ENCODE assay signal across 26 mouse cellular contexts in genomic region chr4:117652727-117653126, GRCm38 (mm10). TPM values are rescaled to one million over a fixed set of nuclear protein-coding genes. Genes with fewer than 3 reads are reported as not detected.
DNase-seq lines count a peak whose midpoint lies in the region; ATAC-seq and TF ChIP-seq lines count a peak whose summit lies in the region.
"Had no signal": no experiment of that assay in that cellular context is flagged by ENCODE, and none has a peak within 500 bp of the region (broad histone marks: within the 10 kb centered on the region; RNA-seq: fewer than 3 reads in every experiment).

No protein-coding gene starts in this region.

- H3K79me2 ChIP-seq in heart, adult 2 months (replicated peaks; ENCODE audit: control insufficient read depth, insufficient read depth, low read length), result no peaks in the 10 kb centered on the region

- no peak overlapping the region for H3K4me2 ChIP-seq in forebrain, embryonic 16.5 days (ENCODE audit: low read length)
- no peak overlapping the region for H3K4me2 ChIP-seq in midbrain, embryonic 12.5 days (replicated peaks)
- H3K4me2 ChIP-seq in midbrain, embryonic 14.5 days (ENCODE audit: low read length), result no peak overlapping the region
- peak overlapping the region; percentile 27; the same call in 1 of the 2 replicates for H3K4me2 ChIP-seq in liver, embryonic 12.5 days
- H3K4me2 ChIP-seq: forebrain, embryonic 15.5 days; limb, embryonic 15.5 days; neural tube, embryonic 15.5 days; stomach, embryonic 15.5 days had no signal

- H3K4me1 ChIP-seq in forebrain, embryonic 10.5 days, result peaks cover 97% of the 10 kb centered on the region
- peaks cover 47% of the 10 kb centered on the region for H3K4me1 ChIP-seq in forebrain, embryonic 16.5 days (replicated peaks; ENCODE audit: control insufficient read depth, insufficient read depth, low read length)
- H3K4me1 ChIP-seq in midbrain, embryonic 12.5 days, result peaks cover 84% of the 10 kb centered on the region
- H3K4me1 ChIP-seq in midbrain, embryonic 14.5 days (ENCODE audit: control insufficient read depth, insufficient read depth, low read length), result peaks cover 56% of the 10 kb centered on the region
- peaks cover 24% of the 10 kb centered on the region for H3K4me1 ChIP-seq in liver, embryonic 12.5 days
- H3K4me1 ChIP-seq in heart, adult 2 months (ENCODE audit: control insufficient read depth, insufficient read depth, low read length), result no peaks in the 10 kb centered on the region

- no peak overlapping the region for H3K9ac ChIP-seq in forebrain, embryonic 16.5 days (replicated peaks; ENCODE audit: low read depth, low read length)
- H3K9ac ChIP-seq in midbrain, embryonic 12.5 days (replicated peaks), result no peak overlapping the region
- no peak overlapping the region for H3K9ac ChIP-seq in midbrain, embryonic 14.5 days (replicated peaks; ENCODE audit: low read length)
- H3K9ac ChIP-seq in liver, embryonic 12.5 days, result no peak overlapping the region
- no peak overlapping the region for H3K9ac ChIP-seq in heart, adult 2 months (ENCODE audit: low read depth, low read length)
- H3K9ac ChIP-seq: forebrain, embryonic 15.5 days; limb, embryonic 15.5 days; neural tube, embryonic 15.5 days; stomach, embryonic 15.5 days had no signal

- TF ChIP-seq EP300 in heart, adult 2 months (IDR thresholded peaks at IDR 0.05; ENCODE audit: insufficient read depth, low read depth, low read length), result no peak

- intact Hi-C loops in left cerebral cortex, postnatal 25 days (cut with DNase I), result no loop called here
- intact Hi-C loops in heart, adult 2 months (cut with DNase I), result no loop called here

- no peak for TF ChIP-seq POLR2A in heart, adult 2 months (IDR thresholded peaks at IDR 0.05; ENCODE audit: insufficient read depth, low read depth, low read length)

- no peak for DNase-seq in forebrain, embryonic 10.5 days (ENCODE audit: extremely low spot score, low spot score)
- no peak for DNase-seq in midbrain, embryonic 14.5 days
- DNase-seq in splenic B cell, adult 2 months (ENCODE audit: low read depth, low spot score), result peak; percentile 6
- DNase-seq in left cerebral cortex, postnatal 25 days (ENCODE audit: low spot score in 2 of 2), result no peak
- no peak for DNase-seq in heart, adult 2 months
- DNase-seq: adrenal gland, postnatal 36 days; cerebellum, adult 8-10 months; gastrocnemius, postnatal 36 days; kidney, postnatal 4 days; layer of hippocampus, adult 9-11 months; right cerebral cortex, postnatal 14 days; spleen, adult 18-20 months; thymus, adult 18-20 months; thymus, postnatal 4 days had no signal

- peaks cover 8% of the 10 kb centered on the region for H3K36me3 ChIP-seq in forebrain, embryonic 10.5 days (replicated peaks)
- no peaks in the 10 kb centered on the region for H3K36me3 ChIP-seq in forebrain, embryonic 16.5 days (ENCODE audit: control insufficient read depth, insufficient read depth)
- H3K36me3 ChIP-seq in midbrain, embryonic 12.5 days, result no peaks in the 10 kb centered on the region
- no peaks in the 10 kb centered on the region for H3K36me3 ChIP-seq in midbrain, embryonic 14.5 days (ENCODE audit: control insufficient read depth, insufficient read depth, low read length)
- peaks cover 22% of the 10 kb centered on the region for H3K36me3 ChIP-seq in liver, embryonic 12.5 days
- H3K36me3 ChIP-seq in splenic B cell, adult 2 months (ENCODE audit: control insufficient read depth, insufficient read depth, low read length, poor library complexity, severe bottlenecking), result no peaks in the 10 kb centered on the region; the same call in 1 of the 2 replicates
- H3K36me3 ChIP-seq in heart, adult 2 months (ENCODE audit: control insufficient read depth, insufficient read depth, low read length), result no peaks in the 10 kb centered on the region
- H3K36me3 ChIP-seq: forebrain, embryonic 15.5 days; stomach, embryonic 15.5 days had no signal

- no peaks in the 10 kb centered on the region for H3K9me3 ChIP-seq in forebrain, embryonic 10.5 days
- H3K9me3 ChIP-seq in forebrain, embryonic 16.5 days (ENCODE audit: control insufficient read depth, low read length), result no peaks in the 10 kb centered on the region
- no peaks in the 10 kb centered on the region for H3K9me3 ChIP-seq in midbrain, embryonic 12.5 days
- no peaks in the 10 kb centered on the region for H3K9me3 ChIP-seq in midbrain, embryonic 14.5 days (ENCODE audit: control insufficient read depth, low read length)
- H3K9me3 ChIP-seq in liver, embryonic 12.5 days (replicated peaks), result no peaks in the 10 kb centered on the region
- H3K9me3 ChIP-seq: forebrain, embryonic 15.5 days; G1E; limb, embryonic 15.5 days; megakaryocyte, embryonic 14.5 days; neural tube, embryonic 15.5 days; stomach, embryonic 15.5 days had no signal

- peaks cover 22% of the 10 kb centered on the region for H3K27me3 ChIP-seq in forebrain, embryonic 10.5 days (ENCODE audit: poor library complexity, severe bottlenecking)
- H3K27me3 ChIP-seq in forebrain, embryonic 16.5 days (replicated peaks; ENCODE audit: control insufficient read depth, insufficient read depth, low read length), result no peaks in the 10 kb centered on the region
- H3K27me3 ChIP-seq in midbrain, embryonic 12.5 days, result peaks cover 11% of the 10 kb centered on the region
- H3K27me3 ChIP-seq in midbrain, embryonic 14.5 days (ENCODE audit: control insufficient read depth, insufficient read depth, low read length), result no peaks in the 10 kb centered on the region
- no peaks in the 10 kb centered on the region for H3K27me3 ChIP-seq in liver, embryonic 12.5 days (replicated peaks)
- H3K27me3 ChIP-seq in splenic B cell, adult 2 months (ENCODE audit: control insufficient read depth, insufficient read depth, low read length, poor library complexity, severe bottlenecking), result no peaks in the 10 kb centered on the region
- no peaks in the 10 kb centered on the region for H3K27me3 ChIP-seq in heart, adult 2 months (ENCODE audit: control insufficient read depth, insufficient read depth, low read length)
- H3K27me3 ChIP-seq: forebrain, embryonic 15.5 days; limb, embryonic 15.5 days; megakaryocyte, embryonic 14.5 days; neural tube, embryonic 15.5 days; stomach, embryonic 15.5 days had no signal

- ATAC-seq in forebrain, embryonic 16.5 days, result no peak
- no peak for ATAC-seq in midbrain, embryonic 12.5 days (ENCODE audit: low FRiP score, low read depth)
- no peak for ATAC-seq in midbrain, embryonic 14.5 days (ENCODE audit: low FRiP score, low TSS enrichment)
- peak; percentile 71; the same call in 1 of the 2 replicates for ATAC-seq in liver, embryonic 12.5 days
- ATAC-seq: CD4-positive, CD25-positive, alpha-beta regulatory T cell, adult 4 months; lung, postnatal 0 days had no signal

- WGBS in forebrain, embryonic 10.5 days, result 48% methylated on average over 5 of the region's 5 CpGs
- 54% methylated on average over 5 of the region's 5 CpGs for WGBS in forebrain, embryonic 16.5 days
- WGBS in midbrain, embryonic 12.5 days, result 40% methylated on average over 5 of the region's 5 CpGs
- WGBS in midbrain, embryonic 14.5 days, result 34% methylated on average over 5 of the region's 5 CpGs
- 44% methylated on average over 5 of the region's 5 CpGs for WGBS in liver, embryonic 12.5 days (ENCODE audit: insufficient replicate concordance)
- WGBS in heart, adult 2 months, result 79% methylated on average over 5 of the region's 5 CpGs

- 0 out of 2 replicates have a peak overlapping the region, but pooled peaks have one; percentile 66 for H3K27ac ChIP-seq in forebrain, embryonic 10.5 days
- H3K27ac ChIP-seq in forebrain, embryonic 16.5 days (ENCODE audit: low read length), result no peak overlapping the region
- peak overlapping the region; percentile 39; the same call in 1 of the 2 replicates for H3K27ac ChIP-seq in midbrain, embryonic 12.5 days (replicated peaks)
- no peak overlapping the region for H3K27ac ChIP-seq in midbrain, embryonic 14.5 days (replicated peaks; ENCODE audit: low read depth, low read length)
- H3K27ac ChIP-seq in liver, embryonic 12.5 days, result 0 out of 2 replicates have a peak overlapping the region, but pooled peaks have one; percentile 18
- H3K27ac ChIP-seq in heart, adult 2 months, result no peak overlapping the region
- H3K27ac ChIP-seq: limb, embryonic 15.5 days; neural tube, embryonic 15.5 days; stomach, embryonic 15.5 days had no signal

- TF ChIP-seq CTCF in heart, adult 2 months (IDR thresholded peaks at IDR 0.05), result no peak

- no peak overlapping the region for H3K4me3 ChIP-seq in forebrain, embryonic 10.5 days
- H3K4me3 ChIP-seq in forebrain, embryonic 16.5 days (replicated peaks; ENCODE audit: low read length), result no peak overlapping the region
- no peak overlapping the region for H3K4me3 ChIP-seq in midbrain, embryonic 12.5 days
- H3K4me3 ChIP-seq in midbrain, embryonic 14.5 days (replicated peaks; ENCODE audit: low read depth, low read length), result no peak overlapping the region
- H3K4me3 ChIP-seq in liver, embryonic 12.5 days, result no peak overlapping the region
- no peak overlapping the region for H3K4me3 ChIP-seq in heart, adult 2 months
- H3K4me3 ChIP-seq: erythroblast, embryonic 14.5 days; forebrain, embryonic 15.5 days; limb, embryonic 15.5 days; megakaryocyte, embryonic 14.5 days; neural tube, embryonic 15.5 days; stomach, embryonic 15.5 days had no signal

RNA-seq across cellular contexts. Expression of gene Dmap1, which starts 29.3 kb away (rescaled TPM):
- 72.3 and 76.1 TPM in 2 replicates for polyA plus RNA-seq in forebrain, embryonic 10.5 days (2016; fragmentation: Nextera tagmentation; extraction: Ambion mirVana)
- polyA plus RNA-seq in forebrain, embryonic 16.5 days (2015; fragmentation: Nextera tagmentation; extraction: Ambion mirVana), result 80.1 and 80.4 TPM in 2 replicates
- 67.5 and 72.1 TPM in 2 replicates for polyA plus RNA-seq in midbrain, embryonic 12.5 days (2016; fragmentation: Nextera tagmentation; extraction: Ambion mirVana)
- 86.6 and 91.5 TPM in 2 replicates for polyA plus RNA-seq in midbrain, embryonic 14.5 days (2014; fragmentation: Nextera tagmentation; extraction: Ambion mirVana)
- polyA plus RNA-seq in liver, embryonic 12.5 days (2016; fragmentation: Nextera tagmentation; extraction: Ambion mirVana), result 30.4 and 31.1 TPM in 2 replicates
- total RNA-seq in left cerebral cortex, postnatal 25 days (2021), result 10 to 100 TPM; 33.1 to 35.2 TPM
- 10 to 100 TPM; 17.9 to 19.4 TPM for total RNA-seq in heart, adult 2 months (2021)
- 14.1 and 18.5 TPM in 2 replicates for polyA plus RNA-seq in heart, adult 2 months (2012; rRNA removed)

Comparison
In these comparisons a context has a peak if more than half of its experiments do, and no peak if none do; other contexts are left out.
1. H3K27ac ChIP-seq: peak in forebrain, embryonic 10.5 days (single experiment), midbrain, embryonic 12.5 days (single experiment) and liver, embryonic 12.5 days (single experiment); none in forebrain, embryonic 16.5 days (single experiment), midbrain, embryonic 14.5 days (single experiment) and heart, adult 2 months (single experiment).